Mouse (Mus musculus): ENCODE results near the gene Npas3. TPM values are rescaled to one million over a fixed set of nuclear protein-coding genes. Genes with fewer than 3 reads are reported as not detected.

Npas3 gene
- polyA plus RNA-seq, 1 experiment from 2014 or later: 2.0 TPM

GRCm38 (mm10) chr12:53631315-53632106, 383.0 kb downstream of the Npas3 start:
- Histone ChIP-seq H3K4me1 (replicated peaks; ENCODE audit: control insufficient read depth, insufficient read depth, low read length) (no peaks in the 10 kb centered on the region), H3K36me3 (ENCODE audit: control insufficient read depth, insufficient read depth, low read length) (no peaks in the 10 kb centered on the region), H3K27me3 (replicated peaks; ENCODE audit: control insufficient read depth, insufficient read depth, low read length) (no peaks in the 10 kb centered on the region), H3K9ac (ENCODE audit: low read depth, low read length) (no peak overlapping the region), H3K27ac (ENCODE audit: low read depth, low read length) (no peak overlapping the region), H3K4me3 (ENCODE audit: low read depth, low read length) (no peak overlapping the region), H3K4me2 (no peak overlapping the region), H3K9me3 (ENCODE audit: control insufficient read depth, low read length) (no peaks in the 10 kb centered on the region)
- DNase-seq (ENCODE audit: low spot score) (no peak), ATAC-seq (replicated peaks; ENCODE audit: low FRiP score) (no peak)
- WGBS: 80% methylated on average over 4 of the region's 4 CpGs

DNA sequence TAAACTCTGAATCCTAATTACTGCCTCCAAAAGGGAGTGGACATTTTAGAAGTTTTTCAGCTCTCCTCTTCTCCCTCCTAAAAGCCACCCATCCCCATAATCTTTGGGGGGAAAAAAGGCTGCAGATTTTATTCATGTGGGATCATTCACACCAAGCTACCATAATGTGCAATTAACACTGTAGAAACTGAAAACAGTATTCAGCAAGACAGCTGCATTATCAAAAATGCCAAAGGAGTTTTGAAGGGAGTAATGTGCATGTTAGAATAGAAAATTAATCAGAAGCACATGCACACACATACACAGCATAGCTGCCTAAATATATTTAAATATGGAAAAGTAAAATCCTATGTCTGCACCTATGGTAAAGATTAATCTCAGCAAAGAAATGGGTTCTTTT, 390.1 kb downstream of the Npas3 start:
- no peaks in the 10 kb centered on the region for H3K9me3 ChIP-seq (ENCODE audit: control insufficient read depth, low read length)
- no peak for ATAC-seq (replicated peaks; ENCODE audit: low FRiP score)
- no peaks in the 10 kb centered on the region for H3K36me3 ChIP-seq (ENCODE audit: control insufficient read depth, insufficient read depth, low read length)

DNA sequence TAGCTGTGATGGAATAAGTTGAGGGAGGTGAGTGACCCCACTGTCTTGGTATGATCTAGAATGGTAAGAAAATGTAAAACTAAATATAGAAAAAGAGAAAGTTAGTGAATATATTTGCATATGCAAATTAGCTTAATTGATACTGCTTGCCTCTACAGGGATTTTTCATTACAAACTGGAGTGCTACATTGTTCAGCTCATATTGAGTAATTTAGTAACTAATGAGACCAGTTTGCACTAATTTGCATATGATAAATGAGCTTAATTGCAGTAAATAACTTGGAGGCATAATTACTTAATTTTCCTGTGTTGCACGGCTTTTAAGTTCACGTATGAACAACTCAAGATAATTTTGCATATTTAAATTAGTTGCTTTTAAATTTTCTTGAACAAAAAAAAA, 398.8 kb downstream of the Npas3 start:
- H3K9me3 ChIP-seq (ENCODE audit: control insufficient read depth, low read length): no peaks in the 10 kb centered on the region
- H3K27ac ChIP-seq (ENCODE audit: low read depth, low read length): no peak overlapping the region
- H3K36me3 ChIP-seq (ENCODE audit: control insufficient read depth, insufficient read depth, low read length): no peaks in the 10 kb centered on the region
- no peaks in the 10 kb centered on the region for H3K4me1 ChIP-seq (replicated peaks; ENCODE audit: control insufficient read depth, insufficient read depth, low read length)
- no peak for ATAC-seq (replicated peaks; ENCODE audit: low FRiP score)
- DNase-seq (ENCODE audit: low spot score): no peak
- H3K9ac ChIP-seq (ENCODE audit: low read depth, low read length): no peak overlapping the region
- H3K4me2 ChIP-seq: no peak overlapping the region
- 82% methylated on average over 2 of the region's 2 CpGs for WGBS
- H3K4me3 ChIP-seq (ENCODE audit: low read depth, low read length): no peak overlapping the region
- no peaks in the 10 kb centered on the region for H3K27me3 ChIP-seq (replicated peaks; ENCODE audit: control insufficient read depth, insufficient read depth, low read length)

More for the DNA sequence above, 390.1 kb downstream of the Npas3 start:
- DNase-seq (ENCODE audit: low spot score): no peak
- Histone ChIP-seq H3K4me3 (ENCODE audit: low read depth, low read length) (no peak overlapping the region), H3K9ac (ENCODE audit: low read depth, low read length) (no peak overlapping the region), H3K4me1 (replicated peaks; ENCODE audit: control insufficient read depth, insufficient read depth, low read length) (no peaks in the 10 kb centered on the region), H3K27me3 (replicated peaks; ENCODE audit: control insufficient read depth, insufficient read depth, low read length) (no peaks in the 10 kb centered on the region), H3K4me2 (no peak overlapping the region), H3K27ac (ENCODE audit: low read depth, low read length) (no peak overlapping the region)

DNA sequence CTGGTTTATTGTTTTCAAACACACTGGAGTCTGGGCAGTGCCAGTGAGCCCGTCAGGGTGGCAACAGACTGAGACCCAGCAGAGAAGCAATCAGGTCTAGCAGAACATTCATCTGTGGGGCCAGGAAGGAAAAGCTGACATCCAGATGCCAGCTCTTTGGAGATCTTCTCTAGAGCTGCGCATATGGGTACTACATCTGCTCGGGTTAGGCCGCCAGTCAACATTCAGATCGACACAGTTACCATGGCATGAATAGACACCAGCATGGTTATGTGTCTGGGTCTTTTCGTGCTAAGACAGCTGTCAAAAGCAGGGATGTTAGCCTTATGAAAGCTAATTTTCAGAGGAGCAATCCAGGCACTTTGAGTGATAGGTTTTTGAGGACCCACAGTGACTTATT, 407.8 kb downstream of the Npas3 start:
- no peaks in the 10 kb centered on the region for H3K9me3 ChIP-seq (ENCODE audit: control insufficient read depth, low read length)
- no peak for ATAC-seq (replicated peaks; ENCODE audit: low FRiP score)
- WGBS: 88% methylated on average over 6 of the region's 6 CpGs
- no peak overlapping the region for H3K27ac ChIP-seq (ENCODE audit: low read depth, low read length)
- no peaks in the 10 kb centered on the region for H3K4me1 ChIP-seq (replicated peaks; ENCODE audit: control insufficient read depth, insufficient read depth, low read length)
- no peak overlapping the region for H3K9ac ChIP-seq (ENCODE audit: low read depth, low read length)
- H3K4me2 ChIP-seq: no peak overlapping the region
- no peaks in the 10 kb centered on the region for H3K27me3 ChIP-seq (replicated peaks; ENCODE audit: control insufficient read depth, insufficient read depth, low read length)
- no peaks in the 10 kb centered on the region for H3K36me3 ChIP-seq (ENCODE audit: control insufficient read depth, insufficient read depth, low read length)
- no peak overlapping the region for H3K4me3 ChIP-seq (ENCODE audit: low read depth, low read length)
- DNase-seq (ENCODE audit: low spot score): no peak

DNA sequence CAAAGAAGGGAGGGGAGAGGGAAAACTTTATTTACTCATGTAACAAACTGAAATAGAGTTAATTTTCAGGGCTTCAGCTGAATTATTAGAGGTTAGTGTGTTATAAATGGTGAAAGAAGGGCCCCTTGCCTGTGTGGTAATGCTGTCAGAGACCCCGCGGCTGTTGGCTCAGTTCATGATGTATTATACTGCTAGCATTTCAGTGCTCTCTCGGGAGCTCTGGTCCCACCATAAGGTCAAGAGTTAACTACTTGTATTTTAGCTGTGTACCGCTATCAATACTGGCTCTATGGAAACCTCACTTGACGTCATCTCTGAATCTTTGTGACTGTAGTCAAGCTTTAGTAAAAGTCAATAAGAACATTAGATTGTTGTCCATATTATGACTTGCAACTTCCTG, 415.6 kb downstream of the Npas3 start:
- Histone ChIP-seq H3K4me3 (ENCODE audit: low read depth, low read length) (no peak overlapping the region), H3K27me3 (replicated peaks; ENCODE audit: control insufficient read depth, insufficient read depth, low read length) (no peaks in the 10 kb centered on the region), H3K4me2 (no peak overlapping the region), H3K36me3 (ENCODE audit: control insufficient read depth, insufficient read depth, low read length) (no peaks in the 10 kb centered on the region), H3K9me3 (ENCODE audit: control insufficient read depth, low read length) (no peaks in the 10 kb centered on the region), H3K9ac (ENCODE audit: low read depth, low read length) (no peak overlapping the region), H3K4me1 (replicated peaks; ENCODE audit: control insufficient read depth, insufficient read depth, low read length) (no peaks in the 10 kb centered on the region), H3K27ac (ENCODE audit: low read depth, low read length) (no peak overlapping the region)
- 63% methylated on average over 5 of the region's 5 CpGs for WGBS
- ATAC-seq (replicated peaks; ENCODE audit: low FRiP score) (no peak), DNase-seq (ENCODE audit: low spot score) (no peak)

DNA sequence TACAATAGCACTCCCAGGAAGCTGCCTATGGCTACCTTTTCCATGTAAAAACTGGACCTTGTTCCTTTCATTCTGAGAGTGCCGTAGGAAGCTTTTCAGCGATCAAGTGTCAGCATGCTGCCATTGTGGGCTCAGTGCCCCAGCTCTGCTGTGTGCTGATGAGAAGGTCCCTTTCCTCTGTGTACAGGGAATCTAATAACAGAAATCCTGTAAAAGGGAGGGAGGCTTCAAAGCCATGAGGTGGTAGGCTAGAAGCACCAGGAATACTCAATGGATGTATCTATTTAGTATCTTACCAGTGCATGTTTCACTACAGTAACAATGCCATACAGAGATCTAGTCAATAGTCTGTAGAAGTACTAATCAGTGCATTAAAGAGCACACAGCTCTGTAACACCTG, 423.4 kb downstream of the Npas3 start:
- Histone ChIP-seq H3K27me3 (replicated peaks; ENCODE audit: control insufficient read depth, insufficient read depth, low read length) (no peaks in the 10 kb centered on the region), H3K4me2 (no peak overlapping the region), H3K27ac (ENCODE audit: low read depth, low read length) (no peak overlapping the region), H3K4me1 (replicated peaks; ENCODE audit: control insufficient read depth, insufficient read depth, low read length) (no peaks in the 10 kb centered on the region), H3K9ac (ENCODE audit: low read depth, low read length) (no peak overlapping the region), H3K9me3 (ENCODE audit: control insufficient read depth, low read length) (no peaks in the 10 kb centered on the region), H3K36me3 (ENCODE audit: control insufficient read depth, insufficient read depth, low read length) (no peaks in the 10 kb centered on the region), H3K4me3 (ENCODE audit: low read depth, low read length) (no peak overlapping the region)
- 87% methylated on average over 2 of the region's 2 CpGs for WGBS
- ATAC-seq (replicated peaks; ENCODE audit: low FRiP score): no peak
- DNase-seq (ENCODE audit: low spot score): no peak

DNA sequence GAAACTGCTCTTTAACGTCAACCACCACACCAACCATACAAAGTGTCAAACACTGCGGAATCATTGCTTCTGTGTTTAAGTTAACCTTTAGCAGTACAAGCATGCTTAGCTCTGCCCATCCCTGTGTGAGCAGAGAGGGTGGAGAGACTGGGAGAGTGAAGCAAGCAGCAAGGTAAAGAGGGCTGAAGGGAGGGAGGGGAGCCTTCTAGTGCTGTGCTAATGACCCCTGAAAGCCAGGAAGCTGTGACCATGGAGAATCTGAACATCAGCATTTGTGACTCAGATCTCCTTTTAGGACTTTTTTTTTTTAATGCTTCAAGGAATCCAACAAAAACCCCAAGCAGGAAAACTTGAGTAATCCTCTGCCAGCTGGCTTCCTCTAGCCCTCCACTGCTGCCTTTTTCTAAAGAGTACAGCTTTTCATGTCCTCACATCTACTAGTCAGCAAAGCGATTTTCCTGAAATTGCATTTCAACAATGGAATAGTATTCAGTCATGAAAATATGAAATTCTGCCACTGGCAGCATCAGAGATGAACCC, 428.7 kb downstream of the Npas3 start:
- Histone ChIP-seq H3K27ac (ENCODE audit: low read depth, low read length) (no peak overlapping the region), H3K4me2 (no peak overlapping the region), H3K9ac (ENCODE audit: low read depth, low read length) (no peak overlapping the region), H3K27me3 (replicated peaks; ENCODE audit: control insufficient read depth, insufficient read depth, low read length) (no peaks in the 10 kb centered on the region), H3K4me3 (ENCODE audit: low read depth, low read length) (no peak overlapping the region), H3K4me1 (replicated peaks; ENCODE audit: control insufficient read depth, insufficient read depth, low read length) (no peaks in the 10 kb centered on the region), H3K36me3 (ENCODE audit: control insufficient read depth, insufficient read depth, low read length) (no peaks in the 10 kb centered on the region), H3K9me3 (ENCODE audit: control insufficient read depth, low read length) (no peaks in the 10 kb centered on the region)
- ATAC-seq (replicated peaks; ENCODE audit: low FRiP score) (no peak), DNase-seq (ENCODE audit: low spot score) (no peak)
- 62% methylated on average over 3 of the region's 3 CpGs for WGBS

DNA sequence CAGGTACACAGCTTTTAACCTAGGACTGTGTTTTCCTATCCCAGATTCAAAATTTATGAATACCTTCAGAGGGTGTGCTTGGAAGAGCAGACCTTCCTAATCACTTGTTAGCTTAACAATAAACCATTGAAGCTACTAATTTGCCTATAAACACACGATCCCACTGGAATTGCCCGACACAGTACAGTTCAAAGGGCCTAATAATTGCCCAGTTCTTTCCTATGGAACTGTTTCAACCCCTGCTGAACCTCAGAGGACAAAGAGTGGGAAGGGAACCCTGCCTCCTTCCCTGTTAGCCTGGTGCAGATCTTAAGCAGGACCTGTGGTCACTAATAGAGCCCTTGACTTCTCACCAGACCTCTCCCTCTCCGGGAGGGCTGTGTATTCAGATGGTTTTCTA, 429.7 kb downstream of the Npas3 start:
- no peak overlapping the region for H3K27ac ChIP-seq (ENCODE audit: low read depth, low read length)
- H3K4me2 ChIP-seq: no peak overlapping the region
- H3K9ac ChIP-seq (ENCODE audit: low read depth, low read length): no peak overlapping the region
- no peak overlapping the region for H3K4me3 ChIP-seq (ENCODE audit: low read depth, low read length)
- WGBS: 66% methylated on average over 3 of the region's 3 CpGs
- no peaks in the 10 kb centered on the region for H3K27me3 ChIP-seq (replicated peaks; ENCODE audit: control insufficient read depth, insufficient read depth, low read length)
- H3K9me3 ChIP-seq (ENCODE audit: control insufficient read depth, low read length): no peaks in the 10 kb centered on the region
- no peaks in the 10 kb centered on the region for H3K36me3 ChIP-seq (ENCODE audit: control insufficient read depth, insufficient read depth, low read length)
- ATAC-seq (replicated peaks; ENCODE audit: low FRiP score) (no peak), DNase-seq (ENCODE audit: low spot score) (no peak)
- no peaks in the 10 kb centered on the region for H3K4me1 ChIP-seq (replicated peaks; ENCODE audit: control insufficient read depth, insufficient read depth, low read length)

DNA sequence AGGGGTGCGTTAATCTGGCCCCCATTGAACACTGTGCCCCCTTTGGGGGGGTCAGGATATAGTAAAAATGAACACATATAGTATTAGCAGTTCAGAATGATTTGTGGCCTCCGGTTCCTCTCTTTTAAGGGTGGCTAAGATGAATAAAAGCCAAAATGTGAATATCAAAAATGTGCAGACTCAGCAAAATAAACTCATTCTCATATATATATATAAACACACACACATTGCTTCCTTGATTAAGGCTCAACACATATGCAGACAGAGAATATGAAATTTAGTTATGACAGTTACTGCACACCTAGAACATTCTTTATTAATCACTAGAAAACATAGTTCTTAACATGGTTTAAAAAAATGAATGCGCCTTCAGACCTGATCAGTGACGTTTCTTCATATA, 430.7 kb downstream of the Npas3 start:
- no peaks in the 10 kb centered on the region for H3K36me3 ChIP-seq (ENCODE audit: control insufficient read depth, insufficient read depth, low read length)
- H3K9me3 ChIP-seq (ENCODE audit: control insufficient read depth, low read length): no peaks in the 10 kb centered on the region
- 84% methylated on average over 4 of the region's 4 CpGs for WGBS
- no peaks in the 10 kb centered on the region for H3K4me1 ChIP-seq (replicated peaks; ENCODE audit: control insufficient read depth, insufficient read depth, low read length)
- no peak for DNase-seq (ENCODE audit: low spot score)
- ATAC-seq (replicated peaks; ENCODE audit: low FRiP score): no peak
- H3K27ac ChIP-seq (ENCODE audit: low read depth, low read length): no peak overlapping the region
- H3K27me3 ChIP-seq (replicated peaks; ENCODE audit: control insufficient read depth, insufficient read depth, low read length): no peaks in the 10 kb centered on the region
- no peak overlapping the region for H3K4me3 ChIP-seq (ENCODE audit: low read depth, low read length)
- no peak overlapping the region for H3K4me2 ChIP-seq
- no peak overlapping the region for H3K9ac ChIP-seq (ENCODE audit: low read depth, low read length)
